Mouse (Mus musculus): ENCODE data around the gene Gfm1. TPM values are rescaled to one million over a fixed set of nuclear protein-coding genes. Genes with fewer than 3 reads are reported as not detected.

Gfm1 gene
- polyA plus RNA-seq, 2 experiments = 30.4 to 40.9 TPM

GRCm38 (mm10) chr3:67505286-67505685 lies 75.4 kb downstream of the Gfm1 start:
- no peak for ATAC-seq (ENCODE audit: low FRiP score, low read depth)
- no peaks in the 10 kb centered on the region for H3K27me3 ChIP-seq (ENCODE audit: control insufficient read depth, insufficient read depth, low read length)
- no peak overlapping the region for H3K4me3 ChIP-seq (replicated peaks; ENCODE audit: low read length)
- H3K4me1 ChIP-seq (ENCODE audit: control insufficient read depth, insufficient read depth, low read length) = no peaks in the 10 kb centered on the region
- H3K9me3 ChIP-seq (ENCODE audit: control insufficient read depth, low read length) = no peaks in the 10 kb centered on the region
- WGBS = 78% methylated on average over 2 of the region's 2 CpGs
- H3K36me3 ChIP-seq (ENCODE audit: control insufficient read depth, insufficient read depth, low read length) = no peaks in the 10 kb centered on the region
- H3K27ac ChIP-seq (replicated peaks; ENCODE audit: low read depth, low read length) = no peak overlapping the region
- no peak for TF ChIP-seq POLR2A (IDR thresholded peaks at IDR 0.05; ENCODE audit: borderline replicate concordance, extremely low read depth, insufficient read depth, insufficient read length)
- no peak overlapping the region for H3K9ac ChIP-seq (ENCODE audit: low read depth, low read length, severe bottlenecking)
- H3K4me2 ChIP-seq (replicated peaks; ENCODE audit: low read depth, low read length, severe bottlenecking) = no peak overlapping the region
- DNase-seq (ENCODE audit: low spot score) = no peak

GRCm38 (mm10) chr3:67508216-67508892 lies 78.5 kb downstream of the Gfm1 start:
- no peaks in the 10 kb centered on the region for H3K27me3 ChIP-seq (ENCODE audit: control insufficient read depth, insufficient read depth, low read length)
- H3K4me3 ChIP-seq (replicated peaks; ENCODE audit: low read length) = no peak overlapping the region
- no peaks in the 10 kb centered on the region for H3K36me3 ChIP-seq (ENCODE audit: control insufficient read depth, insufficient read depth, low read length)
- no peak overlapping the region for H3K9ac ChIP-seq (ENCODE audit: low read depth, low read length, severe bottlenecking)
- H3K4me1 ChIP-seq (ENCODE audit: control insufficient read depth, insufficient read depth, low read length) = no peaks in the 10 kb centered on the region
- ATAC-seq (ENCODE audit: low FRiP score, low read depth) = no peak
- H3K4me2 ChIP-seq (replicated peaks; ENCODE audit: low read depth, low read length, severe bottlenecking) = no peak overlapping the region
- H3K27ac ChIP-seq (replicated peaks; ENCODE audit: low read depth, low read length) = 0 out of 2 replicates have a peak overlapping the region, but pooled peaks have one; percentile 58
- H3K9me3 ChIP-seq (ENCODE audit: control insufficient read depth, low read length) = no peaks in the 10 kb centered on the region
- no peak for DNase-seq (ENCODE audit: low spot score)
- no peak for TF ChIP-seq POLR2A (IDR thresholded peaks at IDR 0.05; ENCODE audit: borderline replicate concordance, extremely low read depth, insufficient read depth, insufficient read length)
- WGBS = 66% methylated on average over 10 of the region's 10 CpGs

GRCm38 (mm10) chr3:67512807-67513206 lies 82.9 kb downstream of the Gfm1 start:
- H3K27ac ChIP-seq (replicated peaks; ENCODE audit: low read depth, low read length) = no peak overlapping the region
- H3K27me3 ChIP-seq (ENCODE audit: control insufficient read depth, insufficient read depth, low read length) = peaks cover 27% of the 10 kb centered on the region
- DNase-seq (ENCODE audit: low spot score) (peak; percentile 85), ATAC-seq (ENCODE audit: low FRiP score, low read depth) (no peak; the same call in 1 of the 2 replicates)
- H3K36me3 ChIP-seq (ENCODE audit: control insufficient read depth, insufficient read depth, low read length) = no peaks in the 10 kb centered on the region
- TF ChIP-seq POLR2A (IDR thresholded peaks at IDR 0.05; ENCODE audit: borderline replicate concordance, extremely low read depth, insufficient read depth, insufficient read length) = no peak
- no peak overlapping the region for H3K4me3 ChIP-seq (replicated peaks; ENCODE audit: low read length)
- no peak overlapping the region for H3K4me2 ChIP-seq (replicated peaks; ENCODE audit: low read depth, low read length, severe bottlenecking)
- no peaks in the 10 kb centered on the region for H3K4me1 ChIP-seq (ENCODE audit: control insufficient read depth, insufficient read depth, low read length)
- WGBS = 5% methylated on average over 5 of the region's 5 CpGs
- H3K9me3 ChIP-seq (ENCODE audit: control insufficient read depth, low read length) = no peaks in the 10 kb centered on the region
- H3K9ac ChIP-seq (ENCODE audit: low read depth, low read length, severe bottlenecking) = no peak overlapping the region

- Histone ChIP-seq H3K27ac (replicated peaks; ENCODE audit: low read depth, low read length) (no peak overlapping the region), H3K4me3 (replicated peaks; ENCODE audit: low read length) (peak overlapping the region; percentile 59), H3K27me3 (ENCODE audit: control insufficient read depth, insufficient read depth, low read length) (peaks cover 30% of the 10 kb centered on the region), H3K9ac (ENCODE audit: low read depth, low read length, severe bottlenecking) (peak overlapping the region; percentile 72), H3K36me3 (ENCODE audit: control insufficient read depth, insufficient read depth, low read length) (no peaks in the 10 kb centered on the region), H3K9me3 (ENCODE audit: control insufficient read depth, low read length) (no peaks in the 10 kb centered on the region), H3K4me2 (replicated peaks; ENCODE audit: low read depth, low read length, severe bottlenecking) (peak overlapping the region; percentile 100), H3K4me1 (ENCODE audit: control insufficient read depth, insufficient read depth, low read length) (no peaks in the 10 kb centered on the region)
- DNase-seq (ENCODE audit: low spot score) = peak; percentile 15
- TF ChIP-seq POLR2A (IDR thresholded peaks at IDR 0.05; ENCODE audit: borderline replicate concordance, extremely low read depth, insufficient read depth, insufficient read length) = no peak
- 4% methylated on average over 40 of the region's 40 CpGs for WGBS
- peak; percentile 25; the same call in 1 of the 2 replicates for ATAC-seq (ENCODE audit: low FRiP score, low read depth)
These were observed 84.9 kb downstream of the Gfm1 start for GRCm38 (mm10) chr3:67514801-67515273.

- TF ChIP-seq POLR2A (IDR thresholded peaks at IDR 0.05; ENCODE audit: borderline replicate concordance, extremely low read depth, insufficient read depth, insufficient read length) = no peak
- 2% methylated on average over 38 of the region's 38 CpGs for WGBS
- DNase-seq (ENCODE audit: low spot score) (no peak), ATAC-seq (ENCODE audit: low FRiP score, low read depth) (peak; percentile 39; the same call in 1 of the 2 replicates)
- peak within 1 kb of the TSS; percentile 100 for H3K4me2 ChIP-seq (replicated peaks; ENCODE audit: low read depth, low read length, severe bottlenecking)
- no peaks in the 10 kb centered on the region for H3K36me3 ChIP-seq (ENCODE audit: control insufficient read depth, insufficient read depth, low read length)
- no peaks in the 10 kb centered on the region for H3K9me3 ChIP-seq (ENCODE audit: control insufficient read depth, low read length)
- H3K27ac ChIP-seq (replicated peaks; ENCODE audit: low read depth, low read length) = no peak within 1 kb of the TSS
- H3K4me3 ChIP-seq (replicated peaks; ENCODE audit: low read length) = peak within 1 kb of the TSS; percentile 59
- H3K4me1 ChIP-seq (ENCODE audit: control insufficient read depth, insufficient read depth, low read length) = no peaks in the 10 kb centered on the region; the same call in 1 of the 2 replicates
- H3K27me3 ChIP-seq (ENCODE audit: control insufficient read depth, insufficient read depth, low read length) = peaks cover 30% of the 10 kb centered on the region
- peak within 1 kb of the TSS; percentile 72 for H3K9ac ChIP-seq (ENCODE audit: low read depth, low read length, severe bottlenecking)
These were observed 85.4 kb downstream of the Gfm1 start, which contains the start of gene Rarres1 for GRCm38 (mm10) chr3:67515274-67515801. Rarres1 (minus strand) TSS chr3:67515523.
